Mouse (Mus musculus) MEL (cell line): ENCODE results near the gene Grm1. TPM values are rescaled to one million over a fixed set of nuclear protein-coding genes. Genes with fewer than 3 reads are reported as not detected.

Experiments used
- DNase-seq: peaks from one replicate; pipeline ENCODE4 v3.0.0; 2011; ENCODE audit warnings: low read depth, low spot score
- H3K27ac ChIP-seq: 2 replicates; pipeline ENCODE4 v1.5.1; 2012; ENCODE audit warnings: low read depth, mild to moderate bottlenecking, control low read depth, low read length, moderate library complexity; ENCODE audit not compliant: control insufficient read depth
- H3K27me3 ChIP-seq, 2 experiments: fragments of 150-350 bp in 1 of 2; sonication (generic) in 1 of 2; 2 replicates each; pipeline ENCODE4 v1.6.1; 2012; ENCODE audit warnings: low read length in 2 of 2, mild to moderate bottlenecking in 2 of 2, improper control_type of control experiment in 1 of 2, moderate library complexity in 1 of 2; ENCODE audit not compliant: insufficient read depth in 2 of 2, control insufficient read depth in 1 of 2
- H3K36me3 ChIP-seq, 2 experiments: 2 replicates each; pipeline ENCODE4 v1.6.1; 2012 to 2014; ENCODE audit warnings: low read length in 2 of 2, improper control_type of control experiment in 1 of 2, inconsistent platforms in 1 of 2, mild to moderate bottlenecking in 1 of 2; ENCODE audit not compliant: insufficient read depth in 2 of 2, control insufficient read depth in 1 of 2
- H3K4me1 ChIP-seq, 2 experiments: fragments of 150-350 bp in 1 of 2; sonication (generic) in 1 of 2; 2 replicates each; pipeline ENCODE4 v1.6.1; 2012; ENCODE audit warnings: low read length in 2 of 2, improper control_type of control experiment in 1 of 2, mild to moderate bottlenecking in 1 of 2; ENCODE audit not compliant: insufficient read depth in 2 of 2, control insufficient read depth in 1 of 2
- H3K4me3 ChIP-seq, 2 experiments: fragments of 150-350 bp in 1 of 2; sonication (generic) in 1 of 2; 2 replicates each; pipeline ENCODE4 v1.5.1; 2012; ENCODE audit warnings: low read depth in 2 of 2, low read length in 2 of 2, mild to moderate bottlenecking in 2 of 2, moderate library complexity in 2 of 2, control low read depth in 1 of 2, improper control_type of control experiment in 1 of 2; ENCODE audit not compliant: control insufficient read depth in 1 of 2, insufficient read depth in 1 of 2
- H3K79me2 ChIP-seq: 2 replicates; pipeline ENCODE4 v1.6.1; 2012; ENCODE audit warnings: mild to moderate bottlenecking, low read length, moderate library complexity; ENCODE audit not compliant: control insufficient read depth, poor library complexity, insufficient read depth
- H3K9ac ChIP-seq: 2 replicates; pipeline ENCODE4 v1.6.1; 2012; ENCODE audit warnings: low read depth, mild to moderate bottlenecking, control low read depth, low read length, moderate library complexity; ENCODE audit not compliant: control insufficient read depth, poor library complexity, severe bottlenecking
- H3K9me3 ChIP-seq: fragments of 150-350 bp; sonication (generic); replicated peaks from 2 replicates; pipeline ENCODE4 v1.6.1; 2012; ENCODE audit warnings: mild to moderate bottlenecking, low read length, improper control_type of control experiment, moderate library complexity; ENCODE audit not compliant: insufficient read depth
- BHLHE40 ChIP-seq: IDR thresholded peaks from 2 replicates; pipeline ENCODE4 v1.6.1; 2012; ENCODE audit warnings: low read depth, mild to moderate bottlenecking, inconsistent platforms, low read length, improper control_type of control experiment, borderline replicate concordance
- CHD1 ChIP-seq: IDR thresholded peaks from 2 replicates; pipeline ENCODE4 v1.6.1; 2012; ENCODE audit warnings: low read depth, mild to moderate bottlenecking, inconsistent platforms, low read length, improper control_type of control experiment
- CHD2 ChIP-seq: IDR thresholded peaks from 2 replicates; pipeline ENCODE4 v1.6.1; 2011; ENCODE audit warnings: low read length, improper control_type of control experiment
- ELF1 ChIP-seq: IDR thresholded peaks from 2 replicates; pipeline ENCODE4 v1.6.1; 2014; ENCODE audit warnings: low read depth, mild to moderate bottlenecking, inconsistent platforms, low read length, improper control_type of control experiment, moderate library complexity
- ETS1 ChIP-seq: IDR thresholded peaks from 2 replicates; pipeline ENCODE4 v1.6.1; 2012; ENCODE audit warnings: low read depth, mild to moderate bottlenecking, inconsistent platforms, low read length, improper control_type of control experiment, moderate library complexity
- JUND ChIP-seq: IDR thresholded peaks from 2 replicates; pipeline ENCODE4 v1.6.1; 2011; ENCODE audit warnings: low read depth, mild to moderate bottlenecking, improper control_type of control experiment, low read length
- KAT2A ChIP-seq: conservative IDR thresholded peaks from 2 replicates; pipeline ENCODE4 v1.6.1; 2012; ENCODE audit warnings: low read depth, low read length, improper control_type of control experiment, inconsistent platforms
- MAFK ChIP-seq: IDR thresholded peaks from 2 replicates; pipeline ENCODE4 v1.6.1; 2011; ENCODE audit warnings: low read depth, mild to moderate bottlenecking, low read length, improper control_type of control experiment, borderline replicate concordance
- MAX ChIP-seq: IDR thresholded peaks from 2 replicates; pipeline ENCODE4 v1.6.1; 2011; ENCODE audit warnings: low read length, improper control_type of control experiment
- MAZ ChIP-seq: IDR thresholded peaks from 2 replicates; pipeline ENCODE4 v1.6.1; 2012; ENCODE audit warnings: low read depth, mild to moderate bottlenecking, inconsistent platforms, low read length, improper control_type of control experiment
- MEF2A ChIP-seq: IDR thresholded peaks from 2 replicates; pipeline ENCODE4 v1.6.1; 2014; ENCODE audit warnings: low read depth, mild to moderate bottlenecking, inconsistent platforms, low read length, improper control_type of control experiment; ENCODE audit not compliant: poor library complexity, insufficient replicate concordance, severe bottlenecking; ENCODE audit errors: extremely low read depth
- POLR2AphosphoS5 ChIP-seq: IDR thresholded peaks from 2 replicates; pipeline ENCODE4 v1.6.1; 2012; ENCODE audit warnings: low read depth, borderline replicate concordance, mild to moderate bottlenecking, inconsistent platforms, low read length, moderate library complexity, mixed read lengths
- SIN3A ChIP-seq: IDR thresholded peaks from 2 replicates; pipeline ENCODE4 v1.6.1; 2012; ENCODE audit warnings: low read length, improper control_type of control experiment, inconsistent platforms
- TCF12 ChIP-seq: IDR thresholded peaks from 2 replicates; pipeline ENCODE4 v1.6.1; 2014; ENCODE audit warnings: low read depth, mild to moderate bottlenecking, inconsistent platforms, low read length, improper control_type of control experiment, moderate library complexity
- UBTF ChIP-seq: IDR thresholded peaks from 2 replicates; pipeline ENCODE4 v1.6.1; 2012; ENCODE audit warnings: low read depth, mild to moderate bottlenecking, inconsistent platforms, low read length, improper control_type of control experiment, moderate library complexity, borderline replicate concordance; ENCODE audit not compliant: insufficient read depth
- USF1 ChIP-seq: IDR thresholded peaks from 2 replicates; pipeline ENCODE4 v1.6.1; 2014; ENCODE audit warnings: low read depth, mild to moderate bottlenecking, inconsistent platforms, low read length, improper control_type of control experiment, moderate library complexity
- USF2 ChIP-seq, 2 experiments: IDR thresholded peaks; 2 replicates each; pipeline ENCODE4 v1.6.1; 2011 to 2012; ENCODE audit warnings: improper control_type of control experiment in 2 of 2, low read length in 2 of 2, borderline replicate concordance in 1 of 2, inconsistent platforms in 1 of 2, low read depth in 1 of 2, mild to moderate bottlenecking in 1 of 2; ENCODE audit not compliant: insufficient read depth in 1 of 2
- ZKSCAN1 ChIP-seq: IDR thresholded peaks from 2 replicates; pipeline ENCODE4 v1.6.1; 2012; ENCODE audit warnings: low read depth, mild to moderate bottlenecking, inconsistent platforms, low read length, improper control_type of control experiment, moderate library complexity
- ZNF384 ChIP-seq: IDR thresholded peaks from 2 replicates; pipeline ENCODE4 v1.6.1; 2012; ENCODE audit warnings: low read depth, mild to moderate bottlenecking, inconsistent platforms, low read length, improper control_type of control experiment
- polyA plus RNA-seq, 2 experiments: library from polyadenylated mRNA; stranded (reverse) in 1 of 2; unstranded in 1 of 2; fragments of >175 nt in 1 of 2; fragments of >200 nt in 1 of 2; gene quantifications; 2 replicates each; pipeline versions ENCODE4 v1.2.1 to v1.2.4; 2012; ENCODE audit warnings: low replicate concordance in 2 of 2, low read depth in 1 of 2; ENCODE audit not compliant: insufficient read length in 2 of 2, insufficient read depth in 1 of 2, missing spikeins in 1 of 2
- total RNA-seq: library from RNA; depleted of rRNA; stranded (reverse); fragments of 300-350 nt; gene quantifications from 2 replicates; pipeline ENCODE4 v1.2.3, GENCODE M21; 2012

The Grm1 gene
- total and polyA plus RNA-seq, 3 experiments, result not detected

DNA sequence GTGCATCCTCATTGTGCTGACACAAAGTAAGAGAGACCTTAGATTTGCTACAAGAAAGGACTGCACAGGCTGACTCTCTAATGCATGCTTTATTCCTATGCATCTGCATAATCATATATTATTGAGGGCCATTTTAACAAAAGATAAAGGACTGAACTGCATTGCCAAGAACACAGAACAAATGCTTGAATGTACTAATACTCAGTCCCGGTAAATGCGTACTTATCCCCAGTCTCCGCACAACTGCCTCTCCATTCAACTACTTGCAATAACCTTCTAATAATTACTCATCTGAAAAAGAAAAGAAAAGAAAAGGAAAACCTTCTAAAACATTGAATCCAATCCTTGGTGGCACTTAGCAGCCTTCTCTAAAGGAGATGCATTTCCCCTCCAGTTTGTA is 272.4 kb downstream of the Grm1 start:
- no peaks in the 10 kb centered on the region for H3K9me3 ChIP-seq
- no peak overlapping the region for H3K4me3 ChIP-seq
- H3K27ac ChIP-seq, result no peak overlapping the region
- no peaks in the 10 kb centered on the region; a peak in 1 of 4 replicates for H3K27me3 ChIP-seq
- H3K9ac ChIP-seq, result no peak overlapping the region
- no peak for TF ChIP-seq USF1
- no peak for TF ChIP-seq MEF2A
- TF ChIP-seq POLR2AphosphoS5, result no peak
- TF ChIP-seq CHD2, result no peak
- no peak for TF ChIP-seq JUND
- no peak for TF ChIP-seq ELF1
- no peaks in the 10 kb centered on the region for H3K79me2 ChIP-seq
- no peaks in the 10 kb centered on the region for H3K36me3 ChIP-seq
- DNase-seq, result no peak
- H3K4me1 ChIP-seq, result peaks cover 0 to 2% of the 10 kb centered on the region in 2 experiments; a peak in 1 of 4 replicates

DNA sequence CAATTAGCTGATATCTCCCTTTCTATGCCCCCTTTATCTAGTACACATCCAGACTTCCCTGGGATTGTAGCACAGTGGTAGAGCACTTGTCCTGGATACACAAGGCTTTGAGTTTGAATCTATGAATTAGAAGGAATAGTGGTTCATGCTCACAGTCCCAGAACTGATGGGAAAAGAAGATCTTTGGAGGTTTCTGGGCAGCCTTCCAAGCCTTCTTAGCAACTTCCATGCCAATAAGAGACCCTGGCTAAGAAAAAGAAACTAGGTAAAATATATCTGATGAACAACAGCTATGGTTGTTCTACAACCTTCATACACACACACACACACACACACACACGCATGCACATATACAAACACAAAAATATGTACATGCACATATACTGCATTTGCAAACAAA is 286.8 kb downstream of the Grm1 start:
- H3K27me3 ChIP-seq, result no peaks in the 10 kb centered on the region
- TF ChIP-seq ZKSCAN1 (no peak), TCF12 (no peak), MAZ (no peak), ELF1 (no peak), MAFK (no peak)
- no peaks in the 10 kb centered on the region for H3K79me2 ChIP-seq
- no peaks in the 10 kb centered on the region for H3K9me3 ChIP-seq
- H3K36me3 ChIP-seq, result no peaks in the 10 kb centered on the region
- DNase-seq, result no peak
- H3K4me1 ChIP-seq, result no peaks in the 10 kb centered on the region
- no peak overlapping the region for H3K27ac ChIP-seq
- H3K4me3 ChIP-seq, result no peak overlapping the region
- H3K9ac ChIP-seq, result no peak overlapping the region

GRCm38 (mm10) chr10:10790458-10790857 is 291.7 kb downstream of the Grm1 start:
- Histone ChIP-seq H3K79me2 (no peaks in the 10 kb centered on the region), H3K4me1 (no peaks in the 10 kb centered on the region), H3K4me3 (no peak overlapping the region), H3K27me3 (no peaks in the 10 kb centered on the region), H3K36me3 (no peaks in the 10 kb centered on the region), H3K9ac (no peak overlapping the region), H3K9me3 (no peaks in the 10 kb centered on the region), H3K27ac (no peak overlapping the region)
- TF ChIP-seq CHD1 (no peak), ETS1 (no peak), MAFK (no peak), SIN3A (no peak), MAX (no peak), TCF12 (no peak), UBTF (no peak), KAT2A (no peak), USF2 (IDR thresholded peaks at IDR 0.05; ENCODE audit: borderline replicate concordance in 1 of 2, insufficient read depth in 1 of 2, low read depth in 1 of 2, low read length in 2 of 2) (no peak), ZNF384 (no peak), BHLHE40 (no peak)
- DNase-seq, result no peak
